Mouse (Mus musculus): ENCODE measurements around the gene Clec4f. TPM values are rescaled to one million over a fixed set of nuclear protein-coding genes. Genes with fewer than 3 reads are reported as not detected.
"Not testable (repeated sequence)": the region's sequence is repeated elsewhere in the genome, so short reads cannot be mapped to it uniquely, and the experiment has no call there.

Clec4f gene
- polyA plus RNA-seq, 1 experiment from 2014 or later: 0.08 TPM

- Histone ChIP-seq H3K4me3 (ENCODE audit: low read depth, low read length) (no peak overlapping the region), H3K27ac (ENCODE audit: low read depth, low read length) (no peak overlapping the region), H3K4me1 (ENCODE audit: control insufficient read depth, insufficient read depth, low read length) (no peaks in the 10 kb centered on the region), H3K36me3 (ENCODE audit: control insufficient read depth, insufficient read depth, low read length) (no peaks in the 10 kb centered on the region), H3K4me2 (ENCODE audit: low read depth, low read length) (no peak overlapping the region), H3K9me3 (ENCODE audit: control insufficient read depth, low read length) (no peaks in the 10 kb centered on the region), H3K27me3 (ENCODE audit: control insufficient read depth, insufficient read depth, low read length) (no peaks in the 10 kb centered on the region), H3K9ac (replicated peaks; ENCODE audit: low read depth, low read length) (no peak overlapping the region)
- ATAC-seq (ENCODE audit: low read depth): no peak
- WGBS: 83% methylated on average over 4 of the region's 4 CpGs
Observed at GRCm38 (mm10) chr6:83660821-83661220, 4.8 kb upstream of the Clec4f start.

- Histone ChIP-seq H3K4me3 (ENCODE audit: low read depth, low read length) (no peak overlapping the region), H3K9ac (replicated peaks; ENCODE audit: low read depth, low read length) (no peak overlapping the region), H3K4me2 (ENCODE audit: low read depth, low read length) (no peak overlapping the region), H3K36me3 (ENCODE audit: control insufficient read depth, insufficient read depth, low read length) (no peaks in the 10 kb centered on the region), H3K4me1 (ENCODE audit: control insufficient read depth, insufficient read depth, low read length) (no peaks in the 10 kb centered on the region), H3K9me3 (ENCODE audit: control insufficient read depth, low read length) (no peaks in the 10 kb centered on the region), H3K27ac (ENCODE audit: low read depth, low read length) (no peak overlapping the region), H3K27me3 (ENCODE audit: control insufficient read depth, insufficient read depth, low read length) (no peaks in the 10 kb centered on the region)
- 90% methylated on average over 10 of the region's 10 CpGs for WGBS
- no peak for ATAC-seq (ENCODE audit: low read depth)
Observed at GRCm38 (mm10) chr6:83646715-83647114, 9.3 kb downstream of the Clec4f start.

- no peaks in the 10 kb centered on the region for H3K36me3 ChIP-seq (ENCODE audit: control insufficient read depth, insufficient read depth, low read length)
- no peaks in the 10 kb centered on the region for H3K27me3 ChIP-seq (ENCODE audit: control insufficient read depth, insufficient read depth, low read length)
- ATAC-seq (ENCODE audit: low read depth): no peak
- H3K9me3 ChIP-seq (ENCODE audit: control insufficient read depth, low read length): no peaks in the 10 kb centered on the region
- WGBS: 91% methylated on average over 1 of the region's 1 CpGs
- no peak overlapping the region for H3K27ac ChIP-seq (ENCODE audit: low read depth, low read length)
- H3K4me1 ChIP-seq (ENCODE audit: control insufficient read depth, insufficient read depth, low read length): no peaks in the 10 kb centered on the region
- no peak overlapping the region for H3K4me2 ChIP-seq (ENCODE audit: low read depth, low read length)
- H3K4me3 ChIP-seq (ENCODE audit: low read depth, low read length): no peak overlapping the region
- H3K9ac ChIP-seq (replicated peaks; ENCODE audit: low read depth, low read length): no peak overlapping the region
Observed at GRCm38 (mm10) chr6:83635329-83635728, 20.7 kb downstream of the Clec4f start.

GRCm38 (mm10) chr6:83634631-83635030 is 21.4 kb downstream of the Clec4f start:
- H3K4me1 ChIP-seq (ENCODE audit: control insufficient read depth, insufficient read depth, low read length); H3K4me2 ChIP-seq (ENCODE audit: low read depth, low read length); H3K4me3 ChIP-seq (ENCODE audit: low read depth, low read length); H3K9ac ChIP-seq (replicated peaks; ENCODE audit: low read depth, low read length); ATAC-seq (ENCODE audit: low read depth); H3K27ac ChIP-seq (ENCODE audit: low read depth, low read length); H3K9me3 ChIP-seq (ENCODE audit: control insufficient read depth, low read length); H3K27me3 ChIP-seq (ENCODE audit: control insufficient read depth, insufficient read depth, low read length); H3K36me3 ChIP-seq (ENCODE audit: control insufficient read depth, insufficient read depth, low read length): not testable (repeated sequence)
- 73% methylated on average over 4 of the region's 4 CpGs for WGBS

- not testable (repeated sequence) for H3K27me3 ChIP-seq (ENCODE audit: control insufficient read depth, insufficient read depth, low read length); ATAC-seq (ENCODE audit: low read depth); H3K4me3 ChIP-seq (ENCODE audit: low read depth, low read length); H3K9ac ChIP-seq (replicated peaks; ENCODE audit: low read depth, low read length); H3K4me1 ChIP-seq (ENCODE audit: control insufficient read depth, insufficient read depth, low read length); H3K9me3 ChIP-seq (ENCODE audit: control insufficient read depth, low read length); H3K27ac ChIP-seq (ENCODE audit: low read depth, low read length); H3K36me3 ChIP-seq (ENCODE audit: control insufficient read depth, insufficient read depth, low read length); H3K4me2 ChIP-seq (ENCODE audit: low read depth, low read length)
- 63% methylated on average over 5 of the region's 5 CpGs for WGBS
Observed at GRCm38 (mm10) chr6:83634106-83634505, 21.9 kb downstream of the Clec4f start.

- no peak overlapping the region for H3K4me3 ChIP-seq (ENCODE audit: low read depth, low read length)
- 80% methylated on average over 4 of the region's 4 CpGs for WGBS
- H3K27me3 ChIP-seq (ENCODE audit: control insufficient read depth, insufficient read depth, low read length): no peaks in the 10 kb centered on the region
- H3K36me3 ChIP-seq (ENCODE audit: control insufficient read depth, insufficient read depth, low read length): no peaks in the 10 kb centered on the region
- no peak overlapping the region for H3K4me2 ChIP-seq (ENCODE audit: low read depth, low read length)
- H3K9ac ChIP-seq (replicated peaks; ENCODE audit: low read depth, low read length): no peak overlapping the region
- no peaks in the 10 kb centered on the region for H3K4me1 ChIP-seq (ENCODE audit: control insufficient read depth, insufficient read depth, low read length)
- ATAC-seq (ENCODE audit: low read depth): no peak
- H3K9me3 ChIP-seq (ENCODE audit: control insufficient read depth, low read length): no peaks in the 10 kb centered on the region
- no peak overlapping the region for H3K27ac ChIP-seq (ENCODE audit: low read depth, low read length)
Observed at GRCm38 (mm10) chr6:83631815-83632214, 24.2 kb downstream of the Clec4f start.

- Histone ChIP-seq H3K36me3 (ENCODE audit: control insufficient read depth, insufficient read depth, low read length) (no peaks in the 10 kb centered on the region), H3K9ac (replicated peaks; ENCODE audit: low read depth, low read length) (no peak overlapping the region), H3K4me2 (ENCODE audit: low read depth, low read length) (no peak overlapping the region), H3K4me3 (ENCODE audit: low read depth, low read length) (no peak overlapping the region), H3K4me1 (ENCODE audit: control insufficient read depth, insufficient read depth, low read length) (no peaks in the 10 kb centered on the region), H3K9me3 (ENCODE audit: control insufficient read depth, low read length) (no peaks in the 10 kb centered on the region), H3K27me3 (ENCODE audit: control insufficient read depth, insufficient read depth, low read length) (no peaks in the 10 kb centered on the region), H3K27ac (ENCODE audit: low read depth, low read length) (no peak overlapping the region)
- no peak for ATAC-seq (ENCODE audit: low read depth)
- WGBS: 67% methylated on average over 17 of the region's 17 CpGs
Observed at GRCm38 (mm10) chr6:83626781-83627180, 29.2 kb downstream of the Clec4f start.

- Histone ChIP-seq H3K4me2 (ENCODE audit: low read depth, low read length) (no peak overlapping the region), H3K4me1 (ENCODE audit: control insufficient read depth, insufficient read depth, low read length) (no peaks in the 10 kb centered on the region), H3K4me3 (ENCODE audit: low read depth, low read length) (no peak overlapping the region), H3K9ac (replicated peaks; ENCODE audit: low read depth, low read length) (no peak overlapping the region), H3K9me3 (ENCODE audit: control insufficient read depth, low read length) (no peaks in the 10 kb centered on the region), H3K27me3 (ENCODE audit: control insufficient read depth, insufficient read depth, low read length) (no peaks in the 10 kb centered on the region), H3K27ac (ENCODE audit: low read depth, low read length) (no peak overlapping the region), H3K36me3 (ENCODE audit: control insufficient read depth, insufficient read depth, low read length) (no peaks in the 10 kb centered on the region)
- ATAC-seq (ENCODE audit: low read depth): no peak
- 54% methylated on average over 9 of the region's 9 CpGs for WGBS
Observed at GRCm38 (mm10) chr6:83619955-83620354, 36.0 kb downstream of the Clec4f start.

- Histone ChIP-seq H3K9me3 (ENCODE audit: control insufficient read depth, low read length) (no peaks in the 10 kb centered on the region), H3K4me3 (ENCODE audit: low read depth, low read length) (no peak overlapping the region), H3K4me2 (ENCODE audit: low read depth, low read length) (no peak overlapping the region), H3K27me3 (ENCODE audit: control insufficient read depth, insufficient read depth, low read length) (no peaks in the 10 kb centered on the region), H3K36me3 (ENCODE audit: control insufficient read depth, insufficient read depth, low read length) (no peaks in the 10 kb centered on the region), H3K9ac (replicated peaks; ENCODE audit: low read depth, low read length) (no peak overlapping the region), H3K4me1 (ENCODE audit: control insufficient read depth, insufficient read depth, low read length) (no peaks in the 10 kb centered on the region), H3K27ac (ENCODE audit: low read depth, low read length) (no peak overlapping the region)
- WGBS: 86% methylated on average over 15 of the region's 15 CpGs
- no peak for ATAC-seq (ENCODE audit: low read depth)
Observed at GRCm38 (mm10) chr6:83617581-83618335, 38.2 kb downstream of the Clec4f start.

Measured in neural tube, embryonic 14.5 days (tissue).